Mouse (Mus musculus) limb, embryonic 10.5 days (tissue): ENCODE data around the gene Uaca. TPM values are rescaled to one million over a fixed set of nuclear protein-coding genes. Genes with fewer than 3 reads are reported as not detected.
"Not testable (repeated sequence)": the region's sequence is repeated elsewhere in the genome, so short reads cannot be mapped to it uniquely, and the experiment has no call there.

ENCODE experiments used
- DNase-seq: peaks from one replicate; pipeline ENCODE4 v3.0.0-alpha.2; 2017; ENCODE audit warnings: low spot score
- H3K27ac ChIP-seq: fragments of 300-500 bp; sonication (generic); 2 replicates; pipeline ENCODE4 v1.5.1; 2016; ENCODE audit warnings: mild to moderate bottlenecking
- H3K27me3 ChIP-seq: fragments of 300-500 bp; sonication (generic); 2 replicates; pipeline ENCODE4 v1.6.1; 2016; ENCODE audit warnings: low read depth, mild to moderate bottlenecking; ENCODE audit not compliant: poor library complexity, severe bottlenecking
- H3K36me3 ChIP-seq: fragments of 300-500 bp; sonication (generic); 2 replicates; pipeline ENCODE4 v1.6.1; 2016; ENCODE audit warnings: mild to moderate bottlenecking, moderate library complexity
- H3K4me1 ChIP-seq: fragments of 300-500 bp; sonication (generic); 2 replicates; pipeline ENCODE4 v1.6.1; 2016
- H3K4me3 ChIP-seq: fragments of 300-500 bp; sonication (generic); 2 replicates; pipeline ENCODE4 v1.5.1; 2016; ENCODE audit warnings: mild to moderate bottlenecking, moderate library complexity
- H3K9me3 ChIP-seq: fragments of 300-500 bp; sonication (generic); replicated peaks from 2 replicates; pipeline ENCODE4 v1.6.1; 2016; ENCODE audit warnings: mild to moderate bottlenecking
- WGBS: fragments of 180-500 bp; shearing (Covaris S2); methylation state at CpG from one replicate; pipeline ENCODE4 v1.1.7; 2016; 5-methylcytosine and 5-hydroxymethylcytosine counted together
- polyA plus RNA-seq: library from polyadenylated mRNA; unstranded; fragments of >200 nt; fragmentation: Nextera tagmentation; extraction: Ambion mirVana; gene quantifications from 2 replicates; pipeline ENCODE4 v1.2.1, GENCODE M21; 2016

Gene Uaca
- polyA plus RNA-seq, 1 experiment from 2014 or later = 27.9 TPM

GRCm38 (mm10) chr9:60800663-60801382 is 6.5 kb downstream of the Uaca start:
- Histone ChIP-seq H3K4me1 (peaks cover 9% of the 10 kb centered on the region; the same call in 1 of the 2 replicates), H3K36me3 (peaks cover 1% of the 10 kb centered on the region; the same call in 1 of the 2 replicates), H3K9me3 (no peaks in the 10 kb centered on the region), H3K27me3 (no peaks in the 10 kb centered on the region), H3K27ac (no peak overlapping the region), H3K4me3 (no peak overlapping the region)
- no peak for DNase-seq
- 45% methylated on average over 8 of the region's 8 CpGs for WGBS

DNA sequence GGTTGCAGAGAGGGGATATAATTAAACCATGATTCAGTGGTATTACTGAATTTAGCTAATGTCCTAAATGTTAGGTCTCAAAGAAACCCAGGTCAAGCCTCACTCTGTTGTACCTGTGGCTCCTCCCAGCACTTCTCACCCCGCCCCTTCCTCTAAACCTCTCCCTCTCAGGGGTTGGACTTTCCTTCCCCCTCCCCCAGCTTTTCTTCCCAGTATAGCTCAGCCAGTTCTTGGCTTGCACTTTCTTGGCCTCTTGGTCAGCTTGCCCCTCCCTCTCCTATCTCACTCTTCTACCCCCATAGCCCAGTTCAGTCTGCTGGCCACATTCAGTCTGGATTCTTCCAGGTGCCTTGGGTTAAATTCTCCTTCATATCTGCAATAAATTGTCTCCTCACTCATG is 7.4 kb downstream of the Uaca start:
- H3K27ac ChIP-seq = no peak overlapping the region
- H3K27me3 ChIP-seq = no peaks in the 10 kb centered on the region
- H3K36me3 ChIP-seq = peaks cover 4% of the 10 kb centered on the region; the same call in 1 of the 2 replicates
- H3K4me1 ChIP-seq = peaks cover 9% of the 10 kb centered on the region; the same call in 1 of the 2 replicates
- no peak for DNase-seq
- no peaks in the 10 kb centered on the region for H3K9me3 ChIP-seq
- no peak overlapping the region for H3K4me3 ChIP-seq
- WGBS = 29% methylated on average over 1 of the region's 1 CpGs

- WGBS = 91% methylated on average over 5 of the region's 5 CpGs
- Histone ChIP-seq H3K9me3 (no peaks in the 10 kb centered on the region), H3K36me3 (peaks cover 4% of the 10 kb centered on the region; the same call in 1 of the 2 replicates), H3K4me3 (no peak overlapping the region), H3K27me3 (no peaks in the 10 kb centered on the region), H3K4me1 (peaks cover 9% of the 10 kb centered on the region; the same call in 1 of the 2 replicates), H3K27ac (no peak overlapping the region)
- DNase-seq = no peak
Measured at GRCm38 (mm10) chr9:60802341-60802740, 8.0 kb downstream of the Uaca start.

DNA sequence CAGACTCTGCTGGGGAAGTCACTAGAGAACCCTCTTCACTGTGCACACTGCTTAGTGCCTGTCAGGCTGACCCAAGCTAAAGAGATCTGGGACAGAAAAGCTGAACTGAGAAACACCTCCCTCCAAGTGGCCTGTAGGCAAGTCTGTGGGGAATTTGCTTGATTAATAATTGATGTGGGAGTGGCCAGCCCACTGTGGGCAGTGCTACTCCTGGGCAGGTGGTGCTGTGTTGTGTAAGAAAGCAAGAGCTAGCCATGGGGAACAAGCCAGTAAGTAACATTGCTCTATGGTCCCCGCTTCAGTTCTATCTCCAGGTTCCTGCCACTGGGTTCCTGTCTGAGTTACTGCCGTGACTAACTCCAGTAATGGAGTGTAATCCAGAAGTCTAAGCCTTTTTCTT is 11.7 kb downstream of the Uaca start:
- WGBS = 96% methylated on average over 2 of the region's 2 CpGs
- H3K36me3 ChIP-seq = peaks cover 4% of the 10 kb centered on the region; the same call in 1 of the 2 replicates

GRCm38 (mm10) chr9:60807996-60808395 is 13.7 kb downstream of the Uaca start:
- no peaks in the 10 kb centered on the region for H3K9me3 ChIP-seq
- no peak for DNase-seq
- no peak overlapping the region for H3K4me3 ChIP-seq
- H3K27me3 ChIP-seq = no peaks in the 10 kb centered on the region
- peaks cover 4% of the 10 kb centered on the region for H3K4me1 ChIP-seq
- 88% methylated on average over 5 of the region's 5 CpGs for WGBS
- peaks cover 4% of the 10 kb centered on the region; the same call in 1 of the 2 replicates for H3K36me3 ChIP-seq
- no peak overlapping the region for H3K27ac ChIP-seq

More for the DNA sequence above, 11.7 kb downstream of the Uaca start:
- H3K9me3 ChIP-seq = no peaks in the 10 kb centered on the region
- DNase-seq = no peak
- no peak overlapping the region for H3K4me3 ChIP-seq
- H3K27me3 ChIP-seq = no peaks in the 10 kb centered on the region
- H3K27ac ChIP-seq = no peak overlapping the region
- H3K4me1 ChIP-seq = peaks cover 1% of the 10 kb centered on the region; the same call in 1 of the 2 replicates

DNA sequence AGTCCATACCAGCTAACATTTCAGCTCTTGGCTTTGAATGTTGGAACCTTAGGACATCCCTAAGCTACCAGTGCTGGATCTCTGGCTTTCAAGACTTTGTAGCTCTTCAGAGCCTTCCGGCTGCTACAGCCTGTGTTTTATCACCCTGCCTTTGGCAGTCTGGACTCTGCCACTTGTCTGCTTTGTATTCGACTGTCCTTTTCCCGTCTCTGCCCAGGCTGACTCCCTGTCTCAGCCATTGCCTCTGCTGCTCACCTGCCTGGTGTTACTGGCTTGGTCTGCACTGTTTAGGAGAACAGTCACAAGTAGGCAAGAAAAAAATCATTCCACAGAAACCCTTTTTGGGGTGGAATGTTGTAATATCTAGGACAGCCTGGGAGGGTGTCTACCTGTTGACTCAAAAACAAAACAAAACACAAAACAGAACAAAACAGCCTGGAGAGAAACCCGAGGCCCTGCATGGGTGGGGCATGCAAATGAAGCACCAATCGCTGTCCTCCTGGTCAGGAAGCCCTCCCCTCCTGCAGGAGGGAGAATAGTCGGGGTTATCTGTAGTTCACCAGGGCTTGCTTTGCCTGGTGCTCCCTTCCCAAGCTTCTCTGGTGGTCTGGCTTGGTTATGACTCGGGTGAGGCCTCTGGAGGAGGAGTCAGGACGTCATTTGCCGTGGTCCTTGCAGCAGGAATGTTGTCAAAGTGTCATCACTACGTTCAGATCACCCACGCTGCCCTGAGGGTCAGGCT is 19.0 kb downstream of the Uaca start:
- H3K27ac ChIP-seq = peak overlapping the region; percentile 32; the same call in 1 of the 2 replicates
- WGBS = 4% methylated on average over 11 of the region's 11 CpGs
- peak overlapping the region; percentile 25; the same call in 1 of the 2 replicates for H3K4me3 ChIP-seq
- no peaks in the 10 kb centered on the region for H3K36me3 ChIP-seq
- H3K27me3 ChIP-seq = no peaks in the 10 kb centered on the region
- no peaks in the 10 kb centered on the region for H3K9me3 ChIP-seq
- DNase-seq = peak; percentile 51
- peaks cover 19% of the 10 kb centered on the region for H3K4me1 ChIP-seq

DNA sequence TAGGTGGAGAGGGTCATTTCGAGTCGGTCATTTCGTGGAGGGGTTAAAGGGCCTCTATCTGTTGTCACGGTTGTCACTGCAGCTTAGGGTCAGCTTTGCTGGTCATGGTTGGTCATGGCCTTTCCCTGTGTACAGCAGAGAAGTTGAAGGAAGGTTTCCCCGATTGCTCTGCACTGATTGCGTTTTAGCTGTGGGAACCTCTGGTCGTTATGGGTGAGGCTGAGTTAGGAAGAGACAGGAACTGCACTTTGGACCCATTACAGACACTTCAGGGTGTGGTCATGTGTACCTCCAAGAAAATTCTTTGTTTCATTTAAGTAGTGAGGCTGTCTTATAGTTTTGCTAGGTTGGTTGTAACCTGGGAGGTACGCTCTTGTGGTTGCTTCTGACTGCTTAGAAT is 21.2 kb downstream of the Uaca start:
- no peaks in the 10 kb centered on the region for H3K27me3 ChIP-seq
- H3K4me1 ChIP-seq = peaks cover 19% of the 10 kb centered on the region
- WGBS = 87% methylated on average over 8 of the region's 8 CpGs
- no peaks in the 10 kb centered on the region for H3K9me3 ChIP-seq
- H3K27ac ChIP-seq = no peak overlapping the region
- no peak for DNase-seq
- H3K36me3 ChIP-seq = no peaks in the 10 kb centered on the region
- no peak overlapping the region for H3K4me3 ChIP-seq

DNA sequence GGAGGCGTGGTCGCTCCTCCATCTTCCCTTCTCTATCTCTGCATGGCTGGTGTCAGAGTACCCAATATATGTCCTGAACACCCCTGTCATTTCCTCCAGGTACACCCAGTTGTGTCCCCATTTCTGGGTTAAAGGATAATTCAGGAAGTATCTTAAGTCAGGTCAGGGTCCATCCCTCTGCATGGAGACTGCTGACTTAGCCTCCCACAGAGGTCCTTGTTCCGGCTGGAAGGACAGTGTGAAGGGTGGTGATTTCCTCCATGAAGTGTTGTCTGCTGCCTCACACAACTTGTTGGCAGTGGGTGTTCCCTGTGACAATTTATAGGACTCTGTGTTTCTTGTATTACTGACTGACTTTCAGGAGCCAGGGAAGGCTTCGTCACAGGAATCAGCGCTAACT is 23.2 kb downstream of the Uaca start:
- Histone ChIP-seq H3K4me3 (no peak overlapping the region), H3K27ac (no peak overlapping the region), H3K27me3 (no peaks in the 10 kb centered on the region), H3K4me1 (peaks cover 19% of the 10 kb centered on the region), H3K36me3 (no peaks in the 10 kb centered on the region), H3K9me3 (no peaks in the 10 kb centered on the region)
- 86% methylated on average over 5 of the region's 5 CpGs for whole genome bisulfite sequencing
- DNase-seq = no peak

DNA sequence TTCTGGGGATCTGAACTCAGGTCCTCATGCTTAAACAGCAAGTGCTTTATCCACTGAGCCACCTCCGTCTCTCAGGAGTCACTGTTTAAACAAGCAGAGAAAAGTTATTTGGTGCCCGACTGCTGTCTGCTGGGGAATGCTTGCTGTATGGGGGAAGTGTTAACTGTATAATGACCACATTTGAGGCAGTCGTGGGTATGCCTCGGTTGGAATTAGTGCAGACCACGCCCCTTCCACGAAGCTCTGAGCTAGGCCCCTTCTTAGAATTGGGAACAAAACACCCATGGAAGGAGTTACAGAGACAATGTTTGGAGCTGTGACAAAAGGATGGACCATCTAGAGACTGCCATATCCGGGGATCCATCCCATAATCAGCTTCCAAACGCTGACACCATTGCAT is 24.2 kb downstream of the Uaca start:
- H3K27me3 ChIP-seq, H3K9me3 ChIP-seq, H3K4me3 ChIP-seq, H3K36me3 ChIP-seq, H3K4me1 ChIP-seq, H3K27ac ChIP-seq, DNase-seq: not testable (repeated sequence)
- WGBS = 60% methylated on average over 8 of the region's 8 CpGs

- Histone ChIP-seq H3K27me3 (no peaks in the 10 kb centered on the region), H3K36me3 (no peaks in the 10 kb centered on the region), H3K27ac (no peak overlapping the region), H3K4me1 (peaks cover 2% of the 10 kb centered on the region), H3K4me3 (no peak overlapping the region), H3K9me3 (no peaks in the 10 kb centered on the region)
- 19% methylated on average over 1 of the region's 1 CpGs for whole genome bisulfite sequencing
- DNase-seq = no peak
Measured at GRCm38 (mm10) chr9:60819340-60819739, 25.0 kb downstream of the Uaca start.

DNA sequence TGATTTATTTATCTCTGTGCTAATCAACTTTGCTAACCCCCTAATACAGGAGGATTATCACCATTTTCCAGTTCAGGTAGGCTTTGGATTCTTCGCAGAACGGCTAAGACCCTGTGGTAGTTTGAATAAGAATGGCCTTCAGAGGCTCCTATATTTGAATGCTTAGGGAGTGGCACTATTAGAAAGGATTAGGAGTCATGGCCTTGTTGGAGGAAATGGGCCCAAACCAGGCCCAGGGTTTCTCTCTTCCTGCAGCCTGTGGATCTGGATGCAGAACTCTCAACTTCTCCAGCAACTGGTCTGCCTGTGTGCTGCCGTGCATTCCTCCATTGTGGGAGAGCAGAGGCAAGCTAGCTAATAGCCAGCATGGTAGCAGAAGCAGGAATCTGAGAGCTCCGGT is 27.2 kb downstream of the Uaca start:
- WGBS = 95% methylated on average over 4 of the region's 4 CpGs
- H3K36me3 ChIP-seq = no peaks in the 10 kb centered on the region

GRCm38 (mm10) chr9:60822681-60823080 is 28.3 kb downstream of the Uaca start:
- H3K4me1 ChIP-seq = peaks cover 3% of the 10 kb centered on the region; the same call in 1 of the 2 replicates
- H3K4me3 ChIP-seq = no peak overlapping the region
- no peak overlapping the region for H3K27ac ChIP-seq
- no peaks in the 10 kb centered on the region for H3K27me3 ChIP-seq
- 86% methylated on average over 6 of the region's 6 CpGs for WGBS
- H3K9me3 ChIP-seq = no peaks in the 10 kb centered on the region
- DNase-seq = no peak
- no peaks in the 10 kb centered on the region for H3K36me3 ChIP-seq

More for the DNA sequence above, 27.2 kb downstream of the Uaca start:
- Histone ChIP-seq H3K27me3 (no peaks in the 10 kb centered on the region), H3K4me3 (no peak overlapping the region), H3K27ac (no peak overlapping the region), H3K9me3 (no peaks in the 10 kb centered on the region), H3K4me1 (no peaks in the 10 kb centered on the region)
- DNase-seq = no peak

DNA sequence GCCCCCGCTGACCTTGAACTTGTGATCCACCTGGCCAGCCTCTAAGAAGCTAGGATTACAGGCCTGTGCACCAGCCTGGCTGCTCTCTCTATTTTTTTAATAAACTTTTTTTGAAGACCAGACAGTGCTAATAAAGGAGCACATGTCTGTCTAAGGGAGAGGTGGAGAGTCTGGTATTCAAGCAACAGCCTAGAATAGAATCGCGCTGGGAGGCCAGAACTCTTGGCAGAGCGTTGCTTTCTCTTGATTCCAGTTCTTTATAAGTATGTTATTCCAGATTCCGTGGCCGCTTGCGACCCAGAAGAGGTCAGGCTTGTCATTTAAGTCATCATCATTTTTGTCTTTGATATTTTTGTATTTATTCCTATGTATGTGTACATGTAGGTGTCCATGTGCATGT is 31.2 kb downstream of the Uaca start:
- Histone ChIP-seq H3K4me1 (peaks cover 8% of the 10 kb centered on the region), H3K27ac (no peak overlapping the region), H3K9me3 (no peaks in the 10 kb centered on the region), H3K36me3 (no peaks in the 10 kb centered on the region), H3K4me3 (no peak overlapping the region), H3K27me3 (no peaks in the 10 kb centered on the region)
- DNase-seq = no peak
- WGBS = 91% methylated on average over 7 of the region's 7 CpGs
